Mouse (Mus musculus) urinary bladder, adult 2 months (tissue): ENCODE results near the gene Olfr446. TPM values are rescaled to one million over a fixed set of nuclear protein-coding genes. Genes with fewer than 3 reads are reported as not detected.

Experiments used
- DNase-seq: peaks from one replicate; pipeline ENCODE4 v3.0.0; 2022; ENCODE audit warnings: low spot score
- polyA plus RNA-seq: library from polyadenylated mRNA; depleted of rRNA; stranded (reverse); fragments of >200 nt; gene quantifications from 2 replicates; pipeline ENCODE4 v1.2.3, GENCODE M21; 2012; rRNA removed

Olfr446 gene
- polyA plus RNA-seq = not detected in 2 replicates

DNA sequence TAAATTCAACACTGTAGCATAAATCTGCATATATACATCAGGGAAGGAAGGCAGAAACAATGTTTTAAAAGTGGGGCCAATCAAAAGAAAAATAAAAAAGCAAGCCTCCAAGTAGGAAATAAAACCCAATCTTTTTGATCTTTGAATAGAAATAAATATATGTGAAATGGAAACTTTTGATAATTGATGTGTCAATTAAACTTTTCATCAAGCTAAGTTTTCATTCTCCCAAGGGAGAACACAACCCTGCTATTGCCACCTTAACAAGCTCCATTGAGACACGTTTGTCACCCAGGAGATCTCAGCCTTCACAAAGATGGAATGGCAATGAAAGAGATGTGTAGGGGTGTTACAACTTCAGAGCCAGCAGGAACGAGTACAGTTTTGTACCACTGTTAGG lies at the start of gene Olfr446:
Olfr446 (plus strand) TSS at position 301 of the 400 bp plus-strand sequence.
- no peak for DNase-seq

DNA sequence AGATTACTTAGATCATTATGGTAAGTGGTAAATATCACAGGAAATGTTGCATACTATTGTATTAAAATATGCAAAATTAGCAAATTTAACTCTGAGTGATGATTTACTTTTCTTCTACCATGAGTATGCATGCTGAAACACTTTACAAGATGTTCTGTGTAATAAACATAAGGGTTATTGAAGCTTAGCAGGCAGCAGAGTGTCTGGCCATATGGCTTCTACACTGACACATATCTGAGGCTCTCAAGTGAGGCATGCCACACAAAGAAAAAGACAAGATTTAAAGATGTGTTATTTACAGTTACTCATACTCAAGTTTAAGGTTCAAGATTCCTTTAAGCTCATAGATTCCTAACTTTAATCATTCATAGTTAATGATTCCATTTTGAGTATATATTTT lies 44.9 kb upstream of the Olfr446 start:
- DNase-seq = no peak

DNA sequence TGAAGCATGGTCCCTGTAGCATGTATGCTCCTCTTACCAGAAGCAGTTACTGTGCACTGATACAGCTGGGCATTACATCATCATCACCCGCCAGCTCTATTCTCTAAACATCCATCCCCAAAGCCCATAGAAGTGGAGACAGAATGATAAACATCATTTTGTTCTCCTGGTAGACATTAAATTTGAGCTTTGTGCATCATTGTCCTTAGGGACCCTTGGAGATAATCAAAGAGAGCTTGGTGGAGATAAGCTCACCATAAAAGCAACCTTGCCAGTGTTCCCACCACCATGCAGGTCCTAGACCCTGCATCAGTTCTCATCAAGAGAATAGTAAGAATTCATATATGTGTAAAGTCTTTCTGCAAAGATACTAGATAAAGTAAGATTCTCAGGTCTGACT lies 31.0 kb upstream of the Olfr446 start, which contains the start of gene Olfr448:
Olfr448 (plus strand) TSS at position 301 of the 400 bp plus-strand sequence.
- no peak for DNase-seq

DNA sequence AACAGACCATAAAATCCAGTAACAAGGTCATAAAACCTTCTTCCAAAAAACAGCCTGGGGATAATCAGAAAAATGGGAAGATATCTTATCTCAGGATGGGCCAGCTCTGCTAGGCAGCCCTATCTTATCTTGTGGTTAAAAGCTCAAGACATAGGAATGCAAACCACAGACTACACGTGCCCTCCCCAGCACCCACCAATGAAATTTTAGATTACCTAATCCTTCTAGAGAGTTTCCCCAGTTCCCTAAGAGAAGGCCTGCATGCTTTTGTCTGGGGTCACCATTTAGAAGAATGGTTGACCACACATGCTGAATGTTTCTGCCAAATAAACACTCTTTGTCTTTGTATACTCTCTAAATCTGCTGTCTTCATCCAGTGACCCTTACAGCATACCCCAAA lies 20.8 kb upstream of the Olfr446 start:
- DNase-seq = no peak

- no peak for DNase-seq
These were observed 12.6 kb upstream of the Olfr446 start, which contains the start of gene Olfr447 for GRCm38 (mm10) chr6:42908578-42908977. Gene Olfr447 (plus strand): TSS chr6:42908878.

DNA sequence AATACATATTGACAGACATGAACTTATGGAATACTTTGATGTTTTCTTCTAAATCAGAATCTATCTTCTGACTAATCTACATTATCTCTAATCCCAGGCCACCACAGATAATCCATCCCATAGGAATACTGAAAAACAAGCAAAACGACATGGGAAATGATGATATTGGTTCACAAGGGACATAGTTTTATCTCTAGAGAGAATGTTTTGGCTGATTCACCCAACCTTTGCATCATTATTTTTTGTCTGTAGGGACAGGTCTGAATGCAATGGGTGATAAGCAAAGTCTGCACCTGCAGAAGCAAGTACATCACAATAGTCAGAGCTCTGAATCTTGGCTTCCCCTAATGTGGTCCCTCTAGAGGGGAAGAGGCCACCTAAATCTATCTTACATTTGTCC lies 27.6 kb downstream of the Olfr446 start, which contains the start of gene Olfr444:
Olfr444 (plus strand) TSS at position 301 of the 400 bp plus-strand sequence.
- no peak for DNase-seq

DNA sequence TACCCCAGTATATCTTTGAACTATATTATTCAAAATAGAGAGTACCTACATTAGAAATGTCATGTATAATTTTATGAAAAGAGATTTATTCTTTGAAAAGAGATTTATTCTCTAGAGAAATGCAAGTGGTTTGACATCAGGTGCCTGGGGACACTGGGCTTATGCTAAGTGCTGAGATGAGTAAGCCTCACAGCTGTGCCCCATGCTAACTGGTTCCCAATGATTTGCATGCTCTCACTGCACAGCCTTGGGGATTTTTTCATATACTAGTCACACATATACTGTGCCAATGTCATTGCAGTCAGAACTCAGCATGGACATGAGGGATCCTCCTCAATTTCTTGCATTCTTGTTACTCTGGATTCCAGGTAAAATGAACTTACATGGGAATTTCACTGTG lies 59.2 kb downstream of the Olfr446 start:
- no peak for DNase-seq

Other genes with a start within 250 kb of the Olfr446 start
- gene Tcaf1, start 211.3 kb upstream of the Olfr446 start, polyA plus RNA-seq = 26.5 and 30.1 TPM in 2 replicates
- gene Olfr453, start 182.0 kb upstream of the Olfr446 start, polyA plus RNA-seq = not detected in 2 replicates
- gene Olfr38, start 165.0 kb upstream of the Olfr446 start, polyA plus RNA-seq = not detected in 2 replicates
- not detected in 2 replicates for gene Olfr452, start 136.3 kb upstream of the Olfr446 start, polyA plus RNA-seq
- gene Olfr450, start 109.4 kb upstream of the Olfr446 start, polyA plus RNA-seq = not detected in 2 replicates
- not detected in 2 replicates for gene Olfr449, start 87.0 kb upstream of the Olfr446 start, polyA plus RNA-seq
- not detected in 2 replicates for gene Olfr448, start 30.9 kb upstream of the Olfr446 start, polyA plus RNA-seq
- gene Olfr447, start 12.5 kb upstream of the Olfr446 start, polyA plus RNA-seq = not detected in 2 replicates
- gene Olfr444, start 27.7 kb downstream of the Olfr446 start, polyA plus RNA-seq = not detected in 2 replicates
- gene Olfr441, start 185.0 kb downstream of the Olfr446 start, polyA plus RNA-seq = not detected in 2 replicates
- not detected in 2 replicates for gene Olfr237-ps1, start 225.2 kb downstream of the Olfr446 start, polyA plus RNA-seq
- not detected in 2 replicates for gene Olfr437, start 241.9 kb downstream of the Olfr446 start, polyA plus RNA-seq